Mouse (Mus musculus) adrenal gland, adult 8-10 months (tissue): ENCODE results near the gene Olfr480. TPM values are rescaled to one million over a fixed set of nuclear protein-coding genes. Genes with fewer than 3 reads are reported as not detected.

Experiments
- DNase-seq: peaks from one replicate; pipeline ENCODE4 v3.0.0; 2022
- total RNA-seq, 4 experiments: library from RNA; stranded (reverse); gene quantifications; 2 replicates each; pipeline ENCODE4 v1.2.4; 2022

Gene Olfr480
- not detected for total RNA-seq

DNA sequence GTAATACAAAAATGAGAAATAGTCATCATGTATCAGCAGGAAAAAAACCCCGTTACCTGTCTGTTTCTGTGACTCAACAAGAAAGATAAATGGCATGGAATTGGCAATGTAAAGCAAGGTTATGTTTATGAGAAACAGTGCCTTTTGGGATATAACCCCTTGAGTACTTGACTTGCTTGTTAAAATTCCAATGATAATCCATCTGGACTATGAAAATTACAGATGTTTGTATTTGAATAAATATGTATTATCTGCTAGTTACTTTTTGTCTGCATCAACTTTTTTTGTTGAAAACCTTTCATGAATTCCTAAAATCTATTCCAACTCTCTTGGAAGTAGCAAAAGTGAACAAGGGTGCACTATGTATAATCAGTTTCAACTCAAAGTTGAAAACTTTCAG is at the start of gene Olfr480:
Gene Olfr480, minus strand, starts transcription at position 101 of the 400 bp plus-strand sequence.
- no peak for DNase-seq

DNA sequence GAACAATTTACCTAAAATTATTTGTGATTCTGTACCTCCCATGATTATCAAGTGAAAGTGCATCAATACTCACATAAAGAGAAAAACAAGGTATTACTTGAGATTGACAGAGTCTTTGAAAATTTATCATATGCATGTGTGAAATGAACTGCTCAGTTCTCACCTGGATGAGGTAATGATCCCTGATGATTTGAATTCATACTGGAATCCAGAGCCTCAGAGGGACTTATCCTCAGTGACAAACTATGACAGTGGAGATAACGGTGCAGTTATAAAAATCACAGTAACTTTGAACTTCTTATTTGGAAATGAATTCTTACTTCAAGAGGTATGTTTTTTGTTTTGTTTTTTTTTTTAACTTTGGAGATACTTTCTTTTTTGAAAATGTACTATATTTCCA is 33.4 kb upstream of the Olfr480 start, which contains the start of gene Olfr483:
Gene Olfr483, plus strand, starts transcription at position 301 of the 400 bp plus-strand sequence.
- DNase-seq = no peak

DNA sequence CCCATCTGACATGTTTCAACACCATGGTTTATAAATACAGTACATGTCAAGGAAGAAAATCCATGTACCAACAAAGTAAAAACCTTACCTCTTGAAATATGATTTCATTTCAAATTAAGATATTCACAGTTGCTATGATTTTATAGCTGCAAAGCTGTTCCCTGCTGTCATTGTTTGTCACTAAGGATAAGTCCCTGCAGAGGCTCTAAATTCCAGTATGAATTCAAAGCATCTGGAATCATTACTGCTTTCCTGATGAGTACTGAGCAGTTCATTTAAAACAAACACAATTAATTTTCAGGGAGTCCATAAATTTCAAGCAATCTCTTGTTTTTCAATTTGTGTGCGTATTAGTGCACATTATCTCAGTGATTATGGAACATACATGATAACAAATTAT is 30.3 kb upstream of the Olfr480 start, which contains the start of gene Olfr482:
Gene Olfr482, minus strand, starts transcription at position 101 of the 400 bp plus-strand sequence.
- DNase-seq = no peak

DNA sequence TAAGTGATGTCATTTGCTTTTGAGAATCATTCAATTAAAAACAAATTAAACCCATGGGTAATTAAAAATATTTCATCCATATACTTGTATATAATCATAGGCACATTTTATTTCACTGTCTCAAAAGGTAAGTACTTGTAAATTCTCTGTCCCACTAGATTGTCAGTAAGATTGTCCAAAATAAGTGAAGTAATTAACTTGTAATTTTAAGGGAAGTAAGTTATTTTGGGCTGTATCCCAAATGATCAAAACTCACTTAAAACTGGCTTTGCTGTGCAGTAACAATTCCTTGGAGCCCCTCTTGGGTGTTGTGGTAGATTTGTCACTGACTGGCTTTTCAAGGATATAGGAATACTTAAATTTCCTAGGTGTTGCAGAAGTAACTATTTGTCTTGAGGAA is 12.4 kb upstream of the Olfr480 start, which contains the start of gene Olfr481:
Gene Olfr481, plus strand, starts transcription at position 301 of the 400 bp plus-strand sequence.
- DNase-seq = no peak

DNA sequence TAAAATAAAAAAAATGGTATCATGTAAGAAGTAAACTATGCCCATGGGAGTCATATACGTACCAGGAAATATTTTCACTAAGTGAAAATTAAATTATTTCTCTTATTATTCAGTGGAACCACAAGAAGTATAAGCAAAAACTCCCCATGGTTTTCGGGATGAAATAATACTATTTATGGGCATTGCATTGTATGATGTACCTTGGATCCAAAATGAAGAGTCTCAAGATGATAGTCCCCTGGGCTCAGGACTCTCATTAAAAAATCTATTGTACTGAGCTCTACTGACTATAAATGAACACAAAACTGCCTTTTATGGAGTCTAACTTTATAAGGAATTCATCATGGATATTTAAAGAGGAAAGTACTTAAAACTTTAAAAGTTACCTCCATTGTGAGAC is 16.8 kb downstream of the Olfr480 start, which contains the start of gene Olfr479:
Gene Olfr479, plus strand, starts transcription at position 301 of the 400 bp plus-strand sequence.
- DNase-seq = no peak

DNA sequence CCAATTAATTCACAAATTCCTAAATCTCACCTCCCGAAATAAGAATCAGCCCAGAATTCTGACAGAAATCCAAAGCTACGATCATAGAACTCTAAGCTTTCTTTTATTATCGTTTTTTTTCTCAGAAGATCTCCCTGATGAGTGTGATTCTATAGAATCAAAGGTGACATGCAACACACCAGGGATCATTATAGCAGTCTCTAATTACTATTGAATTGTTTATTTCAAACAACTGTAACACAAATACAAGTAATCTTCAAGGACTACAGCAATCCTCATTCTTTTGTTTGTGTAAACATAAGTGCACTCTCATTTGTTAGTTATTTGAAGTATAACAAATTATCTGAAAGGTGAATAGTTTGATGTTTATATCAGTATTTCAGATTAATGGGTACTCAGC is 33.3 kb downstream of the Olfr480 start, which contains the start of gene Olfr478:
Gene Olfr478, minus strand, starts transcription at position 101 of the 400 bp plus-strand sequence.
- no peak for DNase-seq

Other genes with a start within 250 kb of the Olfr480 start
- gene Olfr469, start 241.8 kb downstream of the Olfr480 start, total RNA-seq = not detected
- not detected for gene Olfr470, start 219.9 kb downstream of the Olfr480 start, total RNA-seq
- gene Olfr472, start 169.4 kb downstream of the Olfr480 start, total RNA-seq = not detected
- gene Olfr473, start 136.9 kb downstream of the Olfr480 start, total RNA-seq = not detected
- not detected for gene Olfr474, start 112.7 kb downstream of the Olfr480 start, total RNA-seq
- gene Olfr476, start 102.5 kb downstream of the Olfr480 start, total RNA-seq = not detected
- under 1 TPM in 1 of 4 experiments, not detected in 3; 0.12 TPM for gene Olfr477, start 80.7 kb downstream of the Olfr480 start, total RNA-seq
- not detected for gene Olfr478, start 33.4 kb downstream of the Olfr480 start, total RNA-seq
- not detected for gene Olfr479, start 16.7 kb downstream of the Olfr480 start, total RNA-seq
- not detected for gene Olfr481, start 12.5 kb upstream of the Olfr480 start, total RNA-seq
- gene Olfr482, start 30.2 kb upstream of the Olfr480 start, total RNA-seq = 1 to 10 TPM; 1.2 to 1.8 (median 1.7) TPM
- not detected for gene Olfr483, start 33.5 kb upstream of the Olfr480 start, total RNA-seq
- gene Olfr484, start 60.1 kb upstream of the Olfr480 start, total RNA-seq = not detected
- not detected for gene Olfr485, start 92.5 kb upstream of the Olfr480 start, total RNA-seq
- gene Olfr486, start 105.4 kb upstream of the Olfr480 start, total RNA-seq = not detected
- gene Olfr487, start 147.3 kb upstream of the Olfr480 start, total RNA-seq = not detected
- gene Olfr488, start 191.0 kb upstream of the Olfr480 start, total RNA-seq = not detected
- not detected for gene Olfr490, start 221.6 kb upstream of the Olfr480 start, total RNA-seq
- not detected for gene Olfr491, start 246.1 kb upstream of the Olfr480 start, total RNA-seq